Mouse (Mus musculus) testis, postnatal 10 days (tissue): ENCODE results near the gene Olfr1167.
"Not testable (repeated sequence)": the region's sequence is repeated elsewhere in the genome, so short reads cannot be mapped to it uniquely, and the experiment has no call there.

Experiments used
- DNase-seq: peaks from one replicate; pipeline ENCODE4 v3.0.0; 2021; ENCODE audit warnings: low spot score

Gene Olfr1167

GRCm38 (mm10) chr2:88155093-88155492, at the start of gene Olfr1167:
Olfr1167 (minus strand) TSS chr2:88155193.
- DNase-seq, result not testable (repeated sequence)

- no peak for DNase-seq
Observed at GRCm38 (mm10) chr2:88181580-88181979, 26.6 kb upstream of the Olfr1167 start, which contains the start of gene Olfr1168. Olfr1168 (plus strand) TSS chr2:88181880.

- no peak for DNase-seq
Observed at GRCm38 (mm10) chr2:88128172-88128571, 26.8 kb downstream of the Olfr1167 start, which contains the start of gene Olfr1166. Olfr1166 (minus strand) TSS chr2:88128272.
